Mouse (Mus musculus): ENCODE data around the gene B9d1.

DNA sequence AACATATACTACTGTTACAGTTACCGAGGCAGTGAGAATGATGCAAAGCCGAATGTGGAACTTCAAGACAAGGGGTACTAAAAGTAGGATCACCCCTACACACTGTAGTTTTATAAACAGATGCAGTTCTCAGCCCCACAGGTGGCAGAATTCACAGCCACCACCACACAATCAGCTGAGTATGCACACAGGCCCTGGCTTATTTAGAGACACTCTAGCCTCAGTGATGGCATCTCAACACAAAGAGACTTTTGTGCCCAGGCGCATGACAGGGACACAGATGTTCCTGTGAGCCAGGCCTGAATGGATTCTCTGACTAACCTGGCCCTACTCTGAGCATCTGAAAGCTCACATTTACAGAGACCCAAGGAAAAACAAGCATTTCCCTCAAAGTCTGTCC, 32.4 kb downstream of the B9d1 start:
- TF ChIP-seq CTCF (IDR thresholded peaks at IDR 0.05): no peak
- TF ChIP-seq POLR2A (IDR thresholded peaks at IDR 0.05; ENCODE audit: insufficient read depth, low read depth, low read length): no peak
